Mouse (Mus musculus) intestine, embryonic 15.5 days (tissue): ENCODE data around the gene Hspa1a. TPM values are rescaled to one million over a fixed set of nuclear protein-coding genes. Genes with fewer than 3 reads are reported as not detected.

Source experiments
- ATAC-seq: fragments of 200-750 bp; cut with Nextera tagmentation; 2 replicates; pipeline ENCODE4 v1.8.0; 2017; ENCODE audit warnings: moderate TSS enrichment, moderate library complexity
- H3K27ac ChIP-seq: fragments of 300-500 bp; sonication (generic); 2 replicates; pipeline ENCODE4 v1.5.1; 2015; ENCODE audit warnings: mild to moderate bottlenecking, inconsistent platforms
- H3K27me3 ChIP-seq: fragments of 300-500 bp; sonication (generic); replicated peaks from 2 replicates; pipeline ENCODE4 v1.6.1; 2015; ENCODE audit warnings: inconsistent platforms
- H3K36me3 ChIP-seq: fragments of 300-500 bp; sonication (generic); 2 replicates; pipeline ENCODE4 v1.6.1; 2015; ENCODE audit warnings: inconsistent platforms
- H3K4me1 ChIP-seq: fragments of 300-500 bp; sonication (generic); replicated peaks from 2 replicates; pipeline ENCODE4 v1.6.1; 2015; ENCODE audit warnings: inconsistent platforms
- H3K4me2 ChIP-seq: fragments of 300-500 bp; sonication (generic); replicated peaks from 2 replicates; pipeline ENCODE4 v1.6.1; 2015; ENCODE audit warnings: mild to moderate bottlenecking, inconsistent platforms
- H3K4me3 ChIP-seq: fragments of 300-500 bp; sonication (generic); replicated peaks from 2 replicates; pipeline ENCODE4 v1.5.1; 2015; ENCODE audit warnings: inconsistent platforms
- H3K9ac ChIP-seq: fragments of 300-500 bp; sonication (generic); 2 replicates; pipeline ENCODE4 v1.6.1; 2015; ENCODE audit warnings: inconsistent platforms
- H3K9me3 ChIP-seq: fragments of 300-500 bp; sonication (generic); 2 replicates; pipeline ENCODE4 v1.6.1; 2016; ENCODE audit warnings: inconsistent platforms
- WGBS: fragments of 180-500 bp; shearing (Covaris S2); methylation state at CpG from one replicate; pipeline ENCODE4 v1.1.7; 2015; 5-methylcytosine and 5-hydroxymethylcytosine counted together
- polyA plus RNA-seq: library from polyadenylated mRNA; unstranded; fragments of >200 nt; fragmentation: Nextera tagmentation; extraction: Ambion mirVana; gene quantifications from 2 replicates; pipeline ENCODE4 v1.2.1, GENCODE M21; 2015

Hspa1a gene
- polyA plus RNA-seq, 1 experiment from 2014 or later, result 6.2 TPM

DNA sequence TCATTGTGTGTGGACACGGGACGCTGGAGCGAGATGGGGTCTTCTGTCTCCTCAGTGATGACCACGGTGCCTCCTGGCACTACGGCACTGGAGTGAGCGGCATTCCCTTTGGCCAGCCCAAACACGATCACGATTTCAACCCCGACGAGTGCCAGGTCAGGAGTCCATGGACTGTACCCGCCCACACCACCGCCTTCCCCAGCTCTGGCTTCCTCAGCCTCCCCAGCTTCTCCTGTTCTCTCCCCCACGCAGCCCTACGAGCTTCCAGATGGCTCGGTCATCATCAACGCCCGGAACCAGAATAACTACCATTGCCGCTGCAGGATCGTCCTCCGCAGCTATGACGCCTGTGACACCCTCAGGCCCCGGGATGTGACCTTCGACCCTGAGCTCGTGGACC lies 37.9 kb downstream of the Hspa1a start:
- Histone ChIP-seq H3K4me1 (peaks cover 19% of the 10 kb centered on the region), H3K36me3 (0 out of 2 replicates have a peak, but pooled peaks cover under 1% of the 10 kb centered on the region), H3K4me3 (no peak overlapping the region; the same call in 1 of the 2 replicates), H3K27me3 (no peaks in the 10 kb centered on the region), H3K4me2 (peak overlapping the region; percentile 36), H3K9me3 (no peaks in the 10 kb centered on the region), H3K9ac (no peak overlapping the region), H3K27ac (no peak overlapping the region)
- ATAC-seq, result no peak
- 66% methylated on average over 24 of the region's 24 CpGs for WGBS

DNA sequence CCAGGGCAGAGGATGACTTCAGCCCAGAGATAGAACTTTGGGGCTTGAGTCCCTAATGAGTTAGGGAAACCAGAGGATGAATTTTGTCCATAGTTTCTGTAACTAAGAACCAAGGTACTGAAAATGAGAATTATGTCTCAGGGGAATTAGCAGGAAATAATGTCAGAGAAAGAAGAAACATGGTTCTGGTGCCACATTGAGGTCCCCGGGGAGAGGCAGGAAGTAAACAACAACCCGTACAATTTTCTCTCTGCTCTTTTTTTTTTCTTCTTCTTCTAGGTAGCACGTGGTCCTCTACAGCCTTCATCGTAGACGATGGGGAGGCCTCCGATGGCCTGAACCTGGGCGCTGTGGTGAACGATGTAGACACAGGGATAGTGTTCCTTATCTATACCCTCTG lies 39.7 kb downstream of the Hspa1a start:
- Histone ChIP-seq H3K27me3 (no peaks in the 10 kb centered on the region), H3K36me3 (0 out of 2 replicates have a peak, but pooled peaks cover 3% of the 10 kb centered on the region), H3K4me2 (peak overlapping the region; percentile 91), H3K9ac (peak overlapping the region; percentile 79), H3K4me3 (peak overlapping the region; percentile 75), H3K9me3 (no peaks in the 10 kb centered on the region), H3K4me1 (peaks cover 19% of the 10 kb centered on the region), H3K27ac (no peak overlapping the region)
- no peak for ATAC-seq
- 65% methylated on average over 8 of the region's 8 CpGs for WGBS

DNA sequence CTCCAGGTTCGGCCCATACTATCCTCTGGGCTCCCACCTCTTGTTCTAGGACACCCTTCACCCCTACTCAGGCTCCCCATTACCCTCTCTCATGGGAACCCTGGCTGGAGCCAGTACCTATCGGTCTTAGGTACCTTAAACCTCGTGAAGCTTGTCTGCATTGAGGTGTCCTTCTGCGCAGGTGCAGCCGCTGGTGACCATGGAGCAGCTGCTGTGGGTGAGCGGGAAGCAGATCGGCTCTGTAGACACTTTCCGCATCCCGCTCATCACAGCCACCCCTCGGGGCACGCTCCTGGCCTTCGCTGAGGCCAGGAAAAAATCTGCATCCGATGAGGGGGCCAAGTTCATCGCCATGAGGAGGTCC lies 40.2 kb downstream of the Hspa1a start:
- 6% methylated on average over 14 of the region's 14 CpGs for WGBS
- Histone ChIP-seq H3K9me3 (no peaks in the 10 kb centered on the region), H3K4me2 (peak overlapping the region; percentile 91), H3K4me3 (peak overlapping the region; percentile 75), H3K9ac (peak overlapping the region; percentile 79), H3K27me3 (no peaks in the 10 kb centered on the region), H3K4me1 (peaks cover 19% of the 10 kb centered on the region), H3K36me3 (0 out of 2 replicates have a peak, but pooled peaks cover 3% of the 10 kb centered on the region), H3K27ac (peak overlapping the region; percentile 45)
- ATAC-seq, result peak; percentile 42; the same call in 1 of the 2 replicates

DNA sequence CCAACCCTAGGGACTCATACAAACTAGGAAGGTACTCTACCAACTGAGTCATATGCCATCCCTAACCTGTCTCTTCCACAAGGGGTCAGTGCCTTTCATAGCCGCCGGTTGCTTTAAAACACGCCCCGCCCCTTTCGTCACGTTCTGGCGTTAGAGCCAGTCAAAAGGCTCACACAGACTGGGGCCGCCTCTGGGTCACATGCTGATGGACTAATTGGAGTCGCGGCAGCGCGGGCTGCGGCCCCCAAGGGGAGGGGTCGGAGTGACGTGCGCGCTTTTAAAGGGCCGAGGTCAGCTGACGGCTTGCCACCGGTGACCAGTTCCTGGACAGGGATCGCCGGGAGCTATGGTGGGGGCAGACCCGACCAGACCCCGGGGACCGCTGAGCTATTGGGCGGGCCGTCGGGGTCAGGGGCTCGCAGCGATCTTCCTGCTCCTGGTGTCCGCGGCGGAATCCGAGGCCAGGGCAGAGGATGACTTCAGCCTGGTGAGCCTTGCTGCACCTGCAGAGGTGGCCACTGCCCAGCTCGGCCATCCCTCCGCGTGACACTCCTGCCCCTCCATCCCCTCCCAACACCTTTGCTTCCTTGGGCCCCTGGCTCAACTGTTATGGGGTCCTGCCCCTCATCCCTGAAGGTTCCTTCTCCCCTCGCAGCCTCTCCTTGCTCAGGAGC lies 40.8 kb downstream of the Hspa1a start, which contains the start of gene Neu1:
TSS of gene Neu1 (plus strand) at position 193 of the 674 bp plus-strand sequence.
- Histone ChIP-seq H3K36me3 (0 out of 2 replicates have a peak, but pooled peaks cover 3% of the 10 kb centered on the region), H3K9ac (peak within 1 kb of the TSS; percentile 79), H3K4me3 (peak within 1 kb of the TSS; percentile 75), H3K4me2 (peak within 1 kb of the TSS; percentile 91), H3K27me3 (no peaks in the 10 kb centered on the region), H3K4me1 (peaks cover 19% of the 10 kb centered on the region), H3K9me3 (no peaks in the 10 kb centered on the region), H3K27ac (peak within 1 kb of the TSS; percentile 45)
- ATAC-seq, result peak; percentile 98
- under 1% methylated on average over 38 of the region's 38 CpGs for WGBS

DNA sequence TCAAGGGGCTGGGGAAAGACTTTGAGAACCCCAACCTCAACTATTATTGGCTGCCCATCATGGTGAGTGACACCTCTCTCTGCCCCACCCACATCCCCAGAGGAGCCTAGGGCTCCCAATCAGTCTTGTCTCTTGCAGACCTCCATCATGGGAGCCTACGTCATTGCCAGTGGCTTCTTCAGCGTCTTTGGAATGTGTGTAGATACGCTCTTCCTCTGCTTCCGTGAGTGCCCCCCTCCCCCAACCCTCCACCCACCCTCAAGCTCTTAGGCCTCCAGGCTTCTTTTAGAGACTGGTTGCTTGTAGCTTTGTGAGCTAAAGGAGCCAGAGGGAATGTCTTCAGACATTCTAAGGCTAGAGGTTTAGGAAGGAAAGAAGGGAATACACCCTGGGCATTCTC lies 43.1 kb downstream of the Hspa1a start:
- peaks cover 8% of the 10 kb centered on the region for H3K4me1 ChIP-seq
- no peak overlapping the region for H3K4me3 ChIP-seq
- ATAC-seq, result no peak
- 60% methylated on average over 4 of the region's 4 CpGs for WGBS
- no peaks in the 10 kb centered on the region for H3K27me3 ChIP-seq
- H3K4me2 ChIP-seq, result no peak overlapping the region
- H3K27ac ChIP-seq, result no peak overlapping the region
- no peaks in the 10 kb centered on the region for H3K9me3 ChIP-seq
- H3K36me3 ChIP-seq, result 0 out of 2 replicates have a peak, but pooled peaks cover 3% of the 10 kb centered on the region
- H3K9ac ChIP-seq, result no peak overlapping the region

DNA sequence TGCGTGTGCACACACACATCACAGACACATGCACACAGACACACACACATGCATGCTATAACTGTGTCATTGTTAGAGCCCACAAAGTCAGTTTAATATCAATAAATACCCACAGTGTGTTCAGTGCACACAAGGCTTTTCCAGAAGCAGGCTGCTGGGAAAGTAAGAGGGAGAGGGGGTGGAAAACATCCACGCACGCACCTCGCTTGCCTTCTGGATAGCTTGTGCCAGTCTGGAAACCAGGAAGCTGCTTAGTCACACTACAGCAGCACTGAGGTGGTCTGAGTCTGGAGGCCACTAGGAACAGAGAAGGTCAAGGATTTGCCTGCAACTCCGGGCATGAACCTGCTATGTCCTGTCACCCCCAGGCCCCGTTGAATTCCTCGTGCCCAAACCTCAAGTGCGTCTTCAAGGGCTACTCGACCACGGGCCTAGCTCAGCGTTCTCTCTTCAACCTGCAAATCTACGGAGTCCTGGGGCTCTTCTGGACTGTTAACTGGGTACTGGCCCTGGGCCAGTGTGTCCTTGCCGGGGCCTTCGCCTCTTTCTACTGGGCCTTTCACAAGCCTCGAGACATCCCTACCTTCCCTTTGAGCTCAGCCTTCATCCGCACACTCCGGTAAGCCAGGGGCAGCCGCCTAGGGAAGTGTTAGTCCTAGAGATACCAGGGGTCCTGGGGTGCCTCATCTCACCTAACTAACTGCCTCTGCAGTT lies 44.5 kb downstream of the Hspa1a start:
- peaks cover 8% of the 10 kb centered on the region for H3K4me1 ChIP-seq
- ATAC-seq, result no peak
- no peaks in the 10 kb centered on the region for H3K9me3 ChIP-seq
- 84% methylated on average over 18 of the region's 18 CpGs for WGBS
- no peak overlapping the region for H3K4me2 ChIP-seq
- no peak overlapping the region for H3K4me3 ChIP-seq
- H3K27ac ChIP-seq, result no peak overlapping the region
- no peaks in the 10 kb centered on the region for H3K27me3 ChIP-seq
- H3K36me3 ChIP-seq, result 0 out of 2 replicates have a peak, but pooled peaks cover 3% of the 10 kb centered on the region
- H3K9ac ChIP-seq, result no peak overlapping the region

DNA sequence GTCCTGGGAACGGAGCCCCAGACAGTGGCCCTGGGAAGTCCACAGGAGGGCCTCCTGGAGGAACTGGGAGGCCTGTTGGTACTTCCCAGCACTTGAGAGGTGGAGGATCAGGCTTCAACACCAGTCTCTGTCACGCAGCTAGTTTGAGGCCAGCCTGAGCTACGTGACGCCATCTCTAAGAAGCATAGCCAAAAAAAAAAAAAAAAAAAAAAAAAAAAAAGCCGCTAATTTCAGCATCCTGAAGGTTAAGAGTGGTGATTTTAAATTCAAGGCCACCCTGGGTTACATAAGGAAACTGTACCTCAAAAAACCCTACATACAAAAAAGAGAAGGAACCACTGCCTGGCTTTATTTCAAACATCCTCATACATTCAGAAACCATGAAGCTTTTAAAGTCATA lies 47.7 kb downstream of the Hspa1a start:
- 71% methylated on average over 5 of the region's 5 CpGs for WGBS
- Histone ChIP-seq H3K4me3 (no peak overlapping the region), H3K36me3 (0 out of 2 replicates have a peak, but pooled peaks cover 3% of the 10 kb centered on the region), H3K9me3 (no peaks in the 10 kb centered on the region), H3K27me3 (no peaks in the 10 kb centered on the region), H3K4me2 (no peak overlapping the region), H3K27ac (no peak overlapping the region), H3K4me1 (no peaks in the 10 kb centered on the region), H3K9ac (no peak overlapping the region)
- no peak for ATAC-seq

DNA sequence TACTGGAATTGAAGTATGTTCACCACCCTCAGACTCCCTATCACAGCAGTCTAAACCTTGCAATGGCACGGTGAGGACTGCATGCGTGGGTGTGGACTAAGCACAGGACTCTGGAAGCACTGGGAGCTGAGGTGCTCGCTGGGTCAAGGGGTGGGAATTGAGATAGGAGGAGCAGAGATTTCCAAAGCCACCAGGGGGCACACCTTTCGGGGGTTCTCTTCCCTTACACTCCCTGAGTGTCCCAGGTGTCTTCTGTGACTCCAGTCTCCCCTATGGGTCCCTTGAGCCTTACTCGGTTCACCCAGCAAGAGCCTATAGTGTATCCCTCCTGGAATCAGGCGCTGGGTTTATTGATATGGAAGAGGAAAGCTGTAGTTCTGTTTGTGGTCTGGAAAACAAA lies 49.0 kb downstream of the Hspa1a start:
- no peak overlapping the region for H3K4me3 ChIP-seq
- no peaks in the 10 kb centered on the region for H3K9me3 ChIP-seq
- no peak overlapping the region for H3K9ac ChIP-seq
- no peaks in the 10 kb centered on the region for H3K36me3 ChIP-seq
- 0 out of 2 replicates have a peak, but pooled peaks cover 3% of the 10 kb centered on the region for H3K4me1 ChIP-seq
- H3K27ac ChIP-seq, result no peak overlapping the region
- 48% methylated on average over 6 of the region's 6 CpGs for WGBS
- no peaks in the 10 kb centered on the region for H3K27me3 ChIP-seq
- ATAC-seq, result 0 out of 2 replicates have a peak, but pooled peaks have one; percentile 13
- no peak overlapping the region for H3K4me2 ChIP-seq

Other genes with a start within 250 kb of the Hspa1a start
- 0.33 and 1.4 TPM in 2 replicates for gene C4b, start 228.3 kb downstream of the Hspa1a start, polyA plus RNA-seq
- gene Cyp21a1, start 167.6 kb downstream of the Hspa1a start, polyA plus RNA-seq, result 0.38 and 18.1 TPM in 2 replicates
- gene Stk19, start 135.2 kb downstream of the Hspa1a start, polyA plus RNA-seq, result 25.1 and 30.3 TPM in 2 replicates
- 51.8 and 58.6 TPM in 2 replicates for gene Dxo, start 135.1 kb downstream of the Hspa1a start, polyA plus RNA-seq
- gene Skiv2l, start 121.9 kb downstream of the Hspa1a start, polyA plus RNA-seq, result 39.9 and 42.5 TPM in 2 replicates
- gene Nelfe, start 121.8 kb downstream of the Hspa1a start, polyA plus RNA-seq, result 98.4 and 106 TPM in 2 replicates
- 52.1 and 63.5 TPM in 2 replicates for gene Cfb, start 109.6 kb downstream of the Hspa1a start, polyA plus RNA-seq
- gene Zbtb12, start 92.7 kb downstream of the Hspa1a start, polyA plus RNA-seq, result 2.5 and 2.8 TPM in 2 replicates
- gene Gm20547, start 90.1 kb downstream of the Hspa1a start, polyA plus RNA-seq, result not detected in 2 replicates
- gene C2, start 73.9 kb downstream of the Hspa1a start, polyA plus RNA-seq, result 14.9 and 16.0 TPM in 2 replicates
- 61.2 and 67.6 TPM in 2 replicates for gene Ehmt2, start 73.7 kb downstream of the Hspa1a start, polyA plus RNA-seq
- 56.2 and 60.4 TPM in 2 replicates for gene Slc44a4, start 57.7 kb downstream of the Hspa1a start, polyA plus RNA-seq
- gene Neu1, start 40.9 kb downstream of the Hspa1a start, polyA plus RNA-seq, result 118 and 134 TPM in 2 replicates
- gene Hspa1b, start 12.9 kb downstream of the Hspa1a start, polyA plus RNA-seq, result 0.43 TPM in 2 replicates
- not detected in 2 replicates for gene Gm20481, start 2.2 kb downstream of the Hspa1a start, polyA plus RNA-seq
- gene Hspa1l, start 547 bp upstream of the Hspa1a start, polyA plus RNA-seq, result 0.16 and 0.78 TPM in 2 replicates
- gene Lsm2, start 9.7 kb upstream of the Hspa1a start, polyA plus RNA-seq, result 187 and 190 TPM in 2 replicates
- 117 and 141 TPM in 2 replicates for gene Vars, start 28.8 kb upstream of the Hspa1a start, polyA plus RNA-seq
- gene Vwa7, start 44.4 kb upstream of the Hspa1a start, polyA plus RNA-seq, result 0.21 and 0.35 TPM in 2 replicates
- gene Sapcd1, start 55.9 kb upstream of the Hspa1a start, polyA plus RNA-seq, result 11.4 and 13.5 TPM in 2 replicates
- 3.0 and 3.1 TPM in 2 replicates for gene Msh5, start 74.6 kb upstream of the Hspa1a start, polyA plus RNA-seq
- 385 and 387 TPM in 2 replicates for gene Clic1, start 77.8 kb upstream of the Hspa1a start, polyA plus RNA-seq
- 185 and 190 TPM in 2 replicates for gene Ddah2, start 86.9 kb upstream of the Hspa1a start, polyA plus RNA-seq
- gene Ly6g6c, start 93.2 kb upstream of the Hspa1a start, polyA plus RNA-seq, result not detected in 2 replicates
- 0.23 and 0.35 TPM in 2 replicates for gene Mpig6b, start 94.0 kb upstream of the Hspa1a start, polyA plus RNA-seq
- gene Ly6g6e, start 104.7 kb upstream of the Hspa1a start, polyA plus RNA-seq, result 1.9 and 2.6 TPM in 2 replicates
- gene Ly6g6d, start 105.9 kb upstream of the Hspa1a start, polyA plus RNA-seq, result 5.8 and 5.9 TPM in 2 replicates
- 0.24 and 0.33 TPM in 2 replicates for gene Ly6g6f, start 113.5 kb upstream of the Hspa1a start, polyA plus RNA-seq
- gene Abhd16a, start 117.1 kb upstream of the Hspa1a start, polyA plus RNA-seq, result 92.1 and 96.4 TPM in 2 replicates
- not detected in 2 replicates for gene Ly6g5c, start 136.1 kb upstream of the Hspa1a start, polyA plus RNA-seq
- gene Ly6g5b, start 143.3 kb upstream of the Hspa1a start, polyA plus RNA-seq, result 0.83 and 0.85 TPM in 2 replicates
- gene Gpank1, start 149.3 kb upstream of the Hspa1a start, polyA plus RNA-seq, result 17.7 and 19.1 TPM in 2 replicates
- gene Csnk2b, start 149.9 kb upstream of the Hspa1a start, polyA plus RNA-seq, result 248 and 271 TPM in 2 replicates
- 13.6 and 13.7 TPM in 2 replicates for gene D17H6S53E, start 154.2 kb upstream of the Hspa1a start, polyA plus RNA-seq
- 10.4 and 13.7 TPM in 2 replicates for gene Apom, start 159.9 kb upstream of the Hspa1a start, polyA plus RNA-seq
- 45.2 and 46.4 TPM in 2 replicates for gene Bag6, start 163.0 kb upstream of the Hspa1a start, polyA plus RNA-seq
- gene Prrc2a, start 192.7 kb upstream of the Hspa1a start, polyA plus RNA-seq, result 125 and 131 TPM in 2 replicates
- 20.6 and 21.7 TPM in 2 replicates for gene Aif1, start 203.9 kb upstream of the Hspa1a start, polyA plus RNA-seq
- gene Lst1, start 216.3 kb upstream of the Hspa1a start, polyA plus RNA-seq, result 18.9 and 19.4 TPM in 2 replicates
- gene Ltb, start 222.3 kb upstream of the Hspa1a start, polyA plus RNA-seq, result 5.0 and 5.2 TPM in 2 replicates
- gene Tnf, start 229.9 kb upstream of the Hspa1a start, polyA plus RNA-seq, result 0.19 TPM in 1 of 2 replicates, not detected in the other
- 1.1 TPM in 2 replicates for gene Lta, start 233.2 kb upstream of the Hspa1a start, polyA plus RNA-seq
- 0.59 and 0.81 TPM in 2 replicates for gene Gm16181, start 248.7 kb upstream of the Hspa1a start, polyA plus RNA-seq